Mouse (Mus musculus): ENCODE measurements around the gene Sh2b1. TPM values are rescaled to one million over a fixed set of nuclear protein-coding genes. Genes with fewer than 3 reads are reported as not detected.

Sh2b1 gene
- polyA plus RNA-seq, 1 experiment from 2014 or later, result 60.4 TPM

- H3K27me3 ChIP-seq, result no peaks in the 10 kb centered on the region
- WGBS, result 35% methylated on average over 8 of the region's 8 CpGs
- no peak overlapping the region for H3K4me3 ChIP-seq (replicated peaks)
- H3K36me3 ChIP-seq, result no peaks in the 10 kb centered on the region
- no peak for ATAC-seq (ENCODE audit: insufficient number of reproducible peaks, low FRiP score, low TSS enrichment, low read depth)
- H3K27ac ChIP-seq (replicated peaks), result no peak overlapping the region
- no peaks in the 10 kb centered on the region for H3K9me3 ChIP-seq (replicated peaks)
- no peaks in the 10 kb centered on the region for H3K4me1 ChIP-seq
- H3K9ac ChIP-seq, result no peak overlapping the region
- no peak overlapping the region for H3K4me2 ChIP-seq (replicated peaks)
Observed at GRCm38 (mm10) chr7:126417045-126417444, 58.2 kb downstream of the Sh2b1 start.

Other genes with a start within 250 kb of the Sh2b1 start
- 36.0 and 40.1 TPM in 2 replicates for gene Sbk1, start 202.8 kb downstream of the Sh2b1 start, polyA plus RNA-seq (2015; fragmentation: Nextera tagmentation; extraction: Ambion mirVana)
- gene Lat, start 105.9 kb downstream of the Sh2b1 start, polyA plus RNA-seq (2015; fragmentation: Nextera tagmentation; extraction: Ambion mirVana), result 3.7 and 4.3 TPM in 2 replicates
- gene Spns1, start 98.0 kb downstream of the Sh2b1 start, polyA plus RNA-seq (2015; fragmentation: Nextera tagmentation; extraction: Ambion mirVana), result 59.7 and 62.0 TPM in 2 replicates
- gene Nfatc2ip, start 78.7 kb downstream of the Sh2b1 start, polyA plus RNA-seq (2015; fragmentation: Nextera tagmentation; extraction: Ambion mirVana), result 2.2 and 3.2 TPM in 2 replicates
- gene Cd19, start 60.5 kb downstream of the Sh2b1 start, polyA plus RNA-seq (2015; fragmentation: Nextera tagmentation; extraction: Ambion mirVana), result 0.07 TPM in 1 of 2 replicates, not detected in the other
- gene Rabep2, start 46.7 kb downstream of the Sh2b1 start, polyA plus RNA-seq (2015; fragmentation: Nextera tagmentation; extraction: Ambion mirVana), result 36.2 and 38.1 TPM in 2 replicates
- gene Atp2a1, start 12.3 kb downstream of the Sh2b1 start, polyA plus RNA-seq (2015; fragmentation: Nextera tagmentation; extraction: Ambion mirVana), result 103 and 140 TPM in 2 replicates
- gene Tufm, start 11.9 kb upstream of the Sh2b1 start, polyA plus RNA-seq (2015; fragmentation: Nextera tagmentation; extraction: Ambion mirVana), result 129 and 130 TPM in 2 replicates
- 52.1 and 58.0 TPM in 2 replicates for gene Atxn2l, start 28.0 kb upstream of the Sh2b1 start, polyA plus RNA-seq (2015; fragmentation: Nextera tagmentation; extraction: Ambion mirVana)
- gene Eif3c, start 91.0 kb upstream of the Sh2b1 start, polyA plus RNA-seq (2015; fragmentation: Nextera tagmentation; extraction: Ambion mirVana), result 176 and 188 TPM in 2 replicates
- 1.4 and 1.5 TPM in 2 replicates for gene Apobr, start 109.5 kb upstream of the Sh2b1 start, polyA plus RNA-seq (2015; fragmentation: Nextera tagmentation; extraction: Ambion mirVana)
- 33.7 and 38.4 TPM in 2 replicates for gene Cln3, start 110.4 kb upstream of the Sh2b1 start, polyA plus RNA-seq (2015; fragmentation: Nextera tagmentation; extraction: Ambion mirVana)
- not detected in 2 replicates for gene Il27, start 119.5 kb upstream of the Sh2b1 start, polyA plus RNA-seq (2015; fragmentation: Nextera tagmentation; extraction: Ambion mirVana)
- gene Nupr1, start 155.4 kb upstream of the Sh2b1 start, polyA plus RNA-seq (2015; fragmentation: Nextera tagmentation; extraction: Ambion mirVana), result 38.5 and 40.4 TPM in 2 replicates
- 43.4 and 49.5 TPM in 2 replicates for gene Sgf29, start 173.9 kb upstream of the Sh2b1 start, polyA plus RNA-seq (2015; fragmentation: Nextera tagmentation; extraction: Ambion mirVana)
- 10.0 and 12.2 TPM in 2 replicates for gene Sult1a1, start 201.0 kb upstream of the Sh2b1 start, polyA plus RNA-seq (2015; fragmentation: Nextera tagmentation; extraction: Ambion mirVana)
- gene Bola2, start 220.0 kb upstream of the Sh2b1 start, polyA plus RNA-seq (2015; fragmentation: Nextera tagmentation; extraction: Ambion mirVana), result 121 TPM in 2 replicates
- gene Slx1b, start 220.4 kb upstream of the Sh2b1 start, polyA plus RNA-seq (2015; fragmentation: Nextera tagmentation; extraction: Ambion mirVana), result 9.8 and 12.5 TPM in 2 replicates
- 43.8 and 44.7 TPM in 2 replicates for gene Coro1a, start 232.4 kb upstream of the Sh2b1 start, polyA plus RNA-seq (2015; fragmentation: Nextera tagmentation; extraction: Ambion mirVana)

All from embryonic facial prominence, embryonic 15.5 days (tissue).